Mouse (Mus musculus) heart, adult 2 months (tissue): ENCODE data around the gene Mxra7.

Experiments used
- CTCF ChIP-seq: fragments of 200-600 bp; IDR thresholded peaks from 2 replicates; pipeline ENCODE4 v1.8.1; 2022; ENCODE audit warnings: antibody characterized with exemption, mild to moderate bottlenecking, moderate library complexity
- EP300 ChIP-seq: fragments of 200-500 bp; IDR thresholded peaks from 2 replicates; pipeline ENCODE4 v1.6.1; 2011; ENCODE audit warnings: low read depth, low read length, control low read depth; ENCODE audit not compliant: insufficient read depth

DNA sequence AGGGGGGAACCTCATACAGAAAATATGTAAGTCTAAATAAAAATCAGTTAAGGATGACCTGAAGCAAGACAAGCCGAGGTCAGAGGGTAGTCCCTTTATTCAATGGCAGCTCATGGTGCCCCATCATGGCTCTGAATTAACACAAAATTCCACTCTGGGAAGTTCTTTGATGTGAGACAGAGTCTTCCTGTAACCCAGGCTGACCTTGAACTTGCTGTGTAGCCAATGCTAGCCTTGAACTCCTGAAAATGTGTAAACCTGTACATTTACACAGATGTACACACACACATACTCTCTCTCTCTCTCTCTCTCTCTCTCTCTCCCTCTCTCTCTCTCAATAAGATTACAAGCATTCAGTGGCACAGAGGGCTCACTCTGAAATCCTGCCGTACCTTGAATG lies 62.9 kb downstream of the Mxra7 start:
- TF ChIP-seq CTCF: no peak
- no peak for TF ChIP-seq EP300
